Mouse (Mus musculus): ENCODE measurements around the gene Zfyve27.

Gene Zfyve27

GRCm38 (mm10) chr19:42177461-42177860 is 13.7 kb downstream of the Zfyve27 start:
- DNase-seq (ENCODE audit: low read depth): no peak

GRCm38 (mm10) chr19:42179356-42179755 is 15.6 kb downstream of the Zfyve27 start:
- no peak for DNase-seq (ENCODE audit: low read depth)

DNA sequence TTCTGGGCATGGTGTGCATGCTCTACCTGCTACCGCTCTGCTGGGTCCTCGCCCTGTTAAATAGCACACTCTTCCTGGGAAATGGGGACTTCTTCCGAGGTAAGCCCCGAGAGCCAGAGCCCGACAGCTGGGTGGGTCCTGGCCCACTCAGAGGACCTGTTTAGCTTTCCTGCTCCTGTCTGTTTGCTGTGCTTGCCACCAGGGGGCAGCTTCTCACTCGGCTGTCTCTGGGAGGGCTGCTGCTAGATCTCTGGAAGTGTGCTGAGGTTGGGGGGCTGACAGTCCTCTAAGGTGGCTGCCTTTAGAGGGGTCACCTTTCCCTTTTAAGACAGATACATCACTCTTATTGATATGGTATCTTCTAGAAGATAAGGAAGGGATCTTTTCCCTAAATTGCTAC is 18.9 kb downstream of the Zfyve27 start:
- no peak for DNase-seq (ENCODE audit: low read depth)

DNA sequence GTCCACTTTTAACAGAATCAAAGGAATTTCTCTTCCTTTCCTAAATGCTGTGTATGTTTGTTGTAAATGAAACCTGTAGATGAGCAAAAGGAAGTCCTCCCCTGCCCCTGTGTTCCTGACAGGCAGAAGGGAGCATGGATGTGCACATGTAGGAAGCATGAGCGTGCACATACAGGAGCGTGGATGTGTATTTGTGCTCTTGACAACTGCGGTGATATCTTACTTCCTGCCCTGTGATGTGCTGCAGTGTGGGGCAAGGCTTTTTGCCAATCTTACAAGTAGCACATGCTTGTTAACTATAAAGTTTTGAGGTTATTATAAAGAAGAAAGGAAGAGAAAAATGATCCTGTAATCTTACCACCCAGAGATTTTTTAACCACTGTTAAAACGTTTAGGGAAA is 26.0 kb downstream of the Zfyve27 start:
- no peak for DNase-seq (ENCODE audit: low read depth)

DNA sequence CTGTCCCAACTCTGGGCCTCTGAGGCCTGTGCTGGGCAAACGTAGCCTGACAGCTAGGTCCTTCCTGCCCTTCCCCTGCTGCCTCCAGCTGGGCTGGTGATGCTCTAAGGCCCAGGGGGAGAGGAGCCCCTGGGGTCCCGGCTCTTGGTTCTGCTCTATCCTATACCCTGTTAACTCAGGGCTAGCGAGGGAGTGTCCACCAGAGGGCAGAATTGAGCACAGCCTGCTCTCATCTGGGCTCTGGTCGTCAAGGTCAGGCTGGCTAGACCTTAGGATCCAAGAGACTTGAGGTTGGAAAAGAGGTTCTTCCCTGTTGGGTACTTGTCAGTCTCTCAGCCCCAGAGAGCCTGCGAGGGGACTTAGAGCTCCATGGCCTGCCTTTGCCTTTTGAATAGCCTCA is 26.7 kb downstream of the Zfyve27 start:
- no peak for DNase-seq (ENCODE audit: low read depth)

GRCm38 (mm10) chr19:42193311-42193710 is 29.6 kb downstream of the Zfyve27 start:
- DNase-seq (ENCODE audit: low read depth): peak; percentile 33

GRCm38 (mm10) chr19:42196378-42196777 is 32.6 kb downstream of the Zfyve27 start:
- no peak for DNase-seq (ENCODE audit: low read depth)

- no peak for DNase-seq (ENCODE audit: low read depth)
Observed at GRCm38 (mm10) chr19:42197066-42197465, 33.3 kb downstream of the Zfyve27 start.

DNA sequence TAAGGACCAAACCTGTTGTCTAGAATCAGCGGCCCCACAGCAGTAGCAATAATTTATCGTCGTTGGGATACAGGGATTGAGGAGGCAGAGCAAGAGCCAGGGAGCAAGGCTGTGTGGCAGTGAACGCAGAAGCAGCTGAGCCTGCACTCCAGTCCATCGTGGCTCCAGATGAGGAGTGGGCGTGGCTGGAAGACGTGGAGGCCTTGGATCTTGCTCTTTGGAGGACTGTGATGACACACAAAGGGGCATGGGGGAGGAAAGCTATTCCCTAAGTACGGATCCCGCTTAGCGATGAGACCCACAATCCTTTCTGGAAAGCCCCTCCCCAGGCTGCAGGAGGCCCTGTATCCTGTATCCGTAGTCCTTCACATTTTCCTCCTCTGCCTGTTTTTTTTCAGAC is 34.3 kb downstream of the Zfyve27 start:
- DNase-seq (ENCODE audit: low read depth): no peak

- no peak for DNase-seq (ENCODE audit: low read depth)
Observed at GRCm38 (mm10) chr19:42201696-42202381, 38.1 kb downstream of the Zfyve27 start, which contains the start of gene Sfrp5. TSS of gene Sfrp5 (minus strand) at chr19:42202252.

GRCm38 (mm10) chr19:42202467-42202866 is 38.7 kb downstream of the Zfyve27 start:
- no peak for DNase-seq (ENCODE audit: low read depth)

DNA sequence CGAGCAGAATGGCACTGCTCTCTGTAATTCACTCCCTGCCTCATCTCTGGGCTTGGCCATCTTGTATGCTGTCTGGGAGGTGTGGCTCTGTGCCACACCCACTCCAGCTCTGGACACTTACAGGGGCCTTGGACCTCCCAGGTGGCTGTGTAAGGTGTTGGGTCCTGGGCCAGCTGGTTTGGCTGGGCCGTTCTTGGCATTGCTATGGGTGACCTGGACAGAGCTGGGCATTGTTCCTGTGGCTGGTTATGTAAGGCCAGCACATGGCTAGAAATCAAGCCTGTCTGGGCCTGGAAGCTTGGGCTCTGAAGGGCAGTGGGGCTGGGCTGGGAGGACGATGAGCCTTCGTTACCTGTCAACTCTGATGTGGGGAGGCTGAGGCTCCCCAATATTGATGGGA is 40.6 kb downstream of the Zfyve27 start:
- DNase-seq (ENCODE audit: low read depth): peak; percentile 46

- no peak for DNase-seq (ENCODE audit: low read depth)
Observed at GRCm38 (mm10) chr19:42205201-42205600, 41.5 kb downstream of the Zfyve27 start.

DNA sequence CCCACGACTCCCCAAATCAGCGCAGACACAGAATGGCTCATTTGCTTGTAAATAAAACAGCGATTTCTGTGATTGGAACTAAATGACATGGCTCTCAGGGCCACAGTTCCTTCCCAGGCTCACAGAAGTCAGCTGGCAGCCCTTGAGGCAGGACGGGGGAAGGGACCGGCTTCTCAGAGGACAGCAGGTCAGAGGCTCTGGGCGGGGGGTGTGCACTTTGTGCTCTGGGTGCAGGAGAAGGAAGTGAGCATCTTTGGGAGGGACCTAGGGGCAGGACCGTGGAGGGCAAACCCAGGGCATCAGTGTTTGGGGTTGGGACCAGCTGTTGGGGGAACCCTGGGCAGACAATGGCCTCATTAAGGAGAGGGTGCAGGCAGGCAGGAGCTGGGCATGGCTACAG is 45.7 kb downstream of the Zfyve27 start:
- DNase-seq (ENCODE audit: low read depth): no peak

DNA sequence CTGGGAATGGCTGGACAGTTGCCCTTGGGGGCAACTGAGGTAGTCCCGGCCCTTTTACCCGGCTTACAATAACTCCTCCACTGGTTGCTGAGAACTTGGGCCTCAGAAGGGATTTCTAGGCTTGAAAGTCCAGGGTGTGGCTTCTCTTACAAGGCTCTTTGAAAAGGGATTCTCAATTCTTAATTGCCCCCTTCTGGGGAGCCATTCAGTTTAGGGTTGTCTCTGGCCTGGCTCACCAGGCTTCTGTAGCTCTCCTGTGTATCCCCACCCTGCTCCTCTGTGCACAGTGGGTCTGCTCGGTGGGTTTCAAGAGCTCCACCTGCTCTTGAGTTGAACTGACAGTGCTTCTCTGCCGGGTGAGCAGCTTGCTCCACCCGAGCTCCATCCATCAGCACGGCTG is 46.2 kb downstream of the Zfyve27 start:
- no peak for DNase-seq (ENCODE audit: low read depth)

DNA sequence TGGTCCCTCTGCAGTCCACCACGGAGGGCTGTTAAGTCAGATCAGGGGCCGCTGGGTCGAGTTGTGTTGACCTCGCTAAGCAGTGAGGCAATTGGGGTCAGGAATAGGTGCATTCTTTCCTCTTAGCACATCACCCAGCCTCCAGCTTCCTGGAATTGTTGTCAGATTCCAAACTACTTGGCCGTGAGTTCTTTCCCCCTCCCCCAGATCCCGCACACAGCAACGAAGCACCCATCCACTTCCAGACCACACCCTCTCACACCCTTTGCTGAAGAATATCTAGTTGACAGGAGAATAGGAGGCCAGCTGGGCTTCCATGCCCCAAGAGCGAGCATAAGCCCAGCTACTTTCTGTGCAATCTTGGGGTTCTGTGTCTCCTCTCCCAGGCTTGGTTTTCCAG is 48.2 kb downstream of the Zfyve27 start:
- no peak for DNase-seq (ENCODE audit: low read depth)

DNA sequence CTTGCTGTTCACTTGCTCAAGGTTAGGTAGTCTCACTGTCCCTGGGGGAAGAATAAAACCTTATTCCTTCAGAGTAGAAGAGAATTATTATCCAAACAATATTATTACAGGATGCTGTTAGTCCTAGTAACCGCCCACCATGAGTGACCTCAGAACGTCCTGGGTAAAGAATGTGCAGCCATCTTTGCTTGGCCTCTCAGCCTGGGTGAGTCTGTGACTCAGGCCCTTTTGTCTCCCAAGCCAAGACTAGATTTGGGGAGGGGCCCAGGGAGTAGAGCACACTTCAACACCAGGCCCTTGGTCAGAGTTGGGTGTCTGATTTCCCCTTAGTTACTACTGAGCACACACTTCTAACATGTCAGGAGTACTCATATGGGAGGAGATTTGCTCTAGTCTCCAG is 50.9 kb downstream of the Zfyve27 start:
- DNase-seq (ENCODE audit: low read depth): no peak

GRCm38 (mm10) chr19:42216699-42217373 is 53.1 kb downstream of the Zfyve27 start:
- DNase-seq (ENCODE audit: low read depth): no peak

DNA sequence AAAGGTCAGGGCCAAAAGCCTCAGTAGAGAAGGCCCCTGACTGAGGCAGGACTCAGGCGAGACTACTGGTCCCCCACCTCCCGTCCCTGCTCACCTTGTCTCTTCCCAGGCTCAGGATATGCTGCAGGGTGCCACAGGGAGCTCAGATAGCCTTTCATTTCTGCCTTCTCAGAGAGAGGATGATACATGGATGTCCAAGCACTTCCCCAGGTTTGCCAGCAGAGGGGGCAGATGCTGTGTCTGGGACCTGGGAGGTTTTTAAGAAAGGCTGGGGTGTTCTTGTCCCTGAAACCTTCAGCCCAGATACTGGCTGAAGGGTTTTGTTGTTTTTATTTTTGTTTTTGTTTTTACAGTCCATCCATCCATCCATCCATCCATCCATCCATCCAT is 53.6 kb downstream of the Zfyve27 start:
- DNase-seq (ENCODE audit: low read depth): no peak

- no peak for DNase-seq (ENCODE audit: low read depth)
Observed at GRCm38 (mm10) chr19:42226451-42226850, 62.7 kb downstream of the Zfyve27 start.

DNA sequence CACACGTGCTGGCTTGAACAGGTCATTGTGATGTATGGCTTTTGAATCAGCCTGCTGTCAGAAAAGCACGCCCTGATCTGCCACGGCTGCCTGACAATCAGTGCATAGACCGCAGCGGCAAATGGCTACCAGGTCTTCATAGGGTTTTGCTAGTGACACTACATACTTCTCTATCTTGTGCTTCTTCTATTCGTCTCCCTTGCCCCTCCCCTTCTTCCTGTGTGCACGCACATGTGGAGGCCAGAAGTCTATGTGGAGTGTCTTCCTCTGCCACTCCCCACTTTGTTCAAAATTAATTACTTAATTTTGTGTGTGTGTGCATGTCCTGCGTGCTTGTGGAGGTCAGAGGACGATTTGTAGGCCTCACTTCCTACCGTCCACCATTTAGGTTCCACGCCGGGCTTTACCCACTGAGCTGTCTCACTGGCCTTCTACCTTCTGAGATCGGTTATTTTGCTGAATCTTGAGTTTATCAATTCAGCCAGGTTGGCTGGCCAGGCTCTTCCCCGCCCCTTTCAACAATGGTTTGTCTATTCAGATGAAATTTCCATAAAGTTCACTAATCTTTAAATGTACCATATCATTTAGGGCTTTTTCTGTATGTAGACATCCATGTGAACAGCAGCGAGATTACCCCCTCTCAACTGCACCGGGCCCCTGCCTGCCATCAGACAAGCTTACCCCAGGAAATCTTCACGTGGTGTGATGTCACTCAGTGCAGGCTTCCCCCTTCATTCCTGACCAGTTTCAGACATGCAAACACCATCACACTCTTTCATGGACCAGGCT is 65.9 kb downstream of the Zfyve27 start:
- no peak for DNase-seq (ENCODE audit: low read depth)

DNA sequence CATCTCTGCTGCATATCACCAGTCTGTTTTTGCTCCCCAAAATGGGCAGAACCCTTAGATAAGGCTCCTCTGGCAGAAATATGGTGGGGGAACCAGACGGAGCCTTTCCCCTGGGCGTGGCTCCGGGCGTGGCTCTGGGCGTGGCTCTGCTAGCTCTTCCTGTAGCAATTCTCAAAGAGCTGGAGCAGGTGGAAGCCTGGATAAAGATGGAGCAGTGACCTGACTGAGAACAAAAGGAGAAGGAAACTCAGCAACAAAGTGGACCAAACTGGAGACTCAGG is 66.5 kb downstream of the Zfyve27 start:
- no peak for DNase-seq (ENCODE audit: low read depth)

DNA sequence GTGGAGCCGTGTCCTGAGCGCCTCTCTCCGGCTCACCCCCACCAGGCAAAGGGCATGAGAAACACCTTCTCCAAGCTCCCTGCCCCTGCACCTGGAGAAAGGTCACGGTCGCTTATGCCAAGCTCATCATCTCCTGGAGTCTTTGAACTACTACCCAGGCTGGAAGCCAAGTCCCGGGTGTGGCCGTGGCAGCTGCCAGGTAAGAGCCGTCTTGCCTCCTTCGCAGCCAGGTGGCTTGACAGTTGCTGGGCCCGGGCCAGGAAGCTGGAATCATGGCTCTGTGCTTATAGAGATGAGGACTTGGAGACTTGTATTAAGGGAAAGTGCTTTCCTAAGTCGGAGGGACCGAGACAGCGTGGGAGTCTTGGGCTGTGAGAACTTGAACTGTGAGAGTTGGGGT is 67.2 kb downstream of the Zfyve27 start:
- DNase-seq (ENCODE audit: low read depth): no peak
